Mouse (Mus musculus) lung, embryonic 15.5 days (tissue): ENCODE measurements around the gene Tspan11. TPM values are rescaled to one million over a fixed set of nuclear protein-coding genes. Genes with fewer than 3 reads are reported as not detected.

Experiments used
- ATAC-seq: fragments of 200-750 bp; cut with Nextera tagmentation; 2 replicates; pipeline ENCODE4 v1.8.0; 2017; ENCODE audit warnings: moderate number of reproducible peaks, borderline replicate concordance; ENCODE audit not compliant: low FRiP score, low TSS enrichment; ENCODE audit errors: extremely low read depth
- H3K27ac ChIP-seq: fragments of 300-500 bp; sonication (generic); 2 replicates; pipeline ENCODE4 v1.5.1; 2015; ENCODE audit warnings: moderate library complexity, mild to moderate bottlenecking, inconsistent platforms
- H3K27me3 ChIP-seq: fragments of 300-500 bp; sonication (generic); 2 replicates; pipeline ENCODE4 v1.6.1; 2015; ENCODE audit warnings: inconsistent platforms
- H3K36me3 ChIP-seq: fragments of 300-500 bp; sonication (generic); 2 replicates; pipeline ENCODE4 v1.6.1; 2015; ENCODE audit warnings: inconsistent platforms
- H3K4me1 ChIP-seq: fragments of 300-500 bp; sonication (generic); 2 replicates; pipeline ENCODE4 v1.6.1; 2015; ENCODE audit warnings: inconsistent platforms
- H3K4me2 ChIP-seq: fragments of 300-500 bp; sonication (generic); 2 replicates; pipeline ENCODE4 v1.6.1; 2015; ENCODE audit warnings: inconsistent platforms, mild to moderate bottlenecking, moderate library complexity
- H3K4me3 ChIP-seq: fragments of 300-500 bp; sonication (generic); 2 replicates; pipeline ENCODE4 v1.5.1; 2015; ENCODE audit warnings: mild to moderate bottlenecking, inconsistent platforms
- H3K9ac ChIP-seq: fragments of 300-500 bp; sonication (generic); 2 replicates; pipeline ENCODE4 v1.6.1; 2015; ENCODE audit warnings: inconsistent platforms
- H3K9me3 ChIP-seq: fragments of 300-500 bp; sonication (generic); 2 replicates; pipeline ENCODE4 v1.6.1; 2016; ENCODE audit warnings: inconsistent platforms
- WGBS: fragments of 180-500 bp; shearing (Covaris S2); methylation state at CpG from one replicate; pipeline ENCODE4 v1.1.7; 2015; 5-methylcytosine and 5-hydroxymethylcytosine counted together
- polyA plus RNA-seq: library from polyadenylated mRNA; unstranded; fragments of >200 nt; fragmentation: Nextera tagmentation; extraction: Ambion mirVana; gene quantifications from 2 replicates; pipeline ENCODE4 v1.2.1, GENCODE M21; 2015

The Tspan11 gene
- polyA plus RNA-seq, 1 experiment from 2014 or later, result 21.4 TPM

GRCm38 (mm10) chr6:127974000-127974399 is 86.6 kb downstream of the Tspan11 start:
- Histone ChIP-seq H3K9me3 (no peaks in the 10 kb centered on the region), H3K9ac (no peak overlapping the region), H3K27me3 (no peaks in the 10 kb centered on the region), H3K27ac (peak overlapping the region; percentile 9; the same call in 1 of the 2 replicates), H3K4me2 (no peak overlapping the region), H3K4me1 (peaks cover 10% of the 10 kb centered on the region; the same call in 1 of the 2 replicates), H3K4me3 (no peak overlapping the region), H3K36me3 (0 out of 2 replicates have a peak, but pooled peaks cover 3% of the 10 kb centered on the region)
- WGBS, result 39% methylated on average over 9 of the region's 9 CpGs
- peak; percentile 6; the same call in 1 of the 2 replicates for ATAC-seq

DNA sequence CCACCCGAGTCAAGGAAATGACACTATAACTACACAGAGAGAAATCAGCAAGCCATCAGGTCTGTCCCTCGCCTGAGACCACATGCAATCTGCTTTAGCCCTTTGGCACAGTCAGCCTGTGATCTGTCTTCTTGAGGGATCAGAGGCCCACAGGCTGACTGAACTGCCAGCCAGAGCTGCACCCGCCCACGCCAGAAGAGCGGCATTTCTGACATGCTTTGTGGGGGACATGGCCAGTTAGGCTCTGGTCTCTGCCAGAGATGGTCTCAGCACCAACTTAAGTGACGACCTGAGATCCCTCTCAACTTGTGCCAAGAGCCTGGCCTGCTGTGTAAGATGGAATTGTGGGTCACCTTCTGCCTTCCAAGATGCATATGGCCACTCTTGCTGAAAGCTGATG is 89.3 kb downstream of the Tspan11 start:
- H3K9ac ChIP-seq, result no peak overlapping the region
- H3K27me3 ChIP-seq, result no peaks in the 10 kb centered on the region
- H3K36me3 ChIP-seq, result no peaks in the 10 kb centered on the region
- H3K9me3 ChIP-seq, result no peaks in the 10 kb centered on the region
- no peak for ATAC-seq
- no peak overlapping the region for H3K27ac ChIP-seq
- no peak overlapping the region for H3K4me2 ChIP-seq
- no peak overlapping the region for H3K4me3 ChIP-seq
- peaks cover 26% of the 10 kb centered on the region for H3K4me1 ChIP-seq
- 86% methylated on average over 6 of the region's 6 CpGs for WGBS

DNA sequence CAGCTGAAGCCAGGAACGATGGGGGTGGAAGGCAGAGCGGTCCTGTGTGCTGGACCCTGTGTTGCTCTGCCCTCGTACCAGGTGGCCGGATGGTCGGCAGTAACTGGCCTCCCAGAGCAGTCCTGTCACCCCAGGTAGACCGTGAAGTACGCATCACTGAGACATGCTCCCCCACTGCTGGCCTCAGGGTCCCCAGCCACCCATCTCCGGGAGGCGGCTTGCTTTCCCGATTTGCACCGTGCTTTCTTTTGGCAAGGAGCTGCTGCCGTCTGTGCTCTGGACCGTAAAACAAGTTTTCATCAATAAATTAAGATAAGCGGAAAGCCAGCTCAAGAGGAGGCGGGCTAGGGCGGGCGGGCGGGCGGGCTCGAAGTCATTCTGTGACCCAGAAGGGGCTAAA is 91.6 kb downstream of the Tspan11 start:
- Histone ChIP-seq H3K4me3 (no peak overlapping the region), H3K36me3 (no peaks in the 10 kb centered on the region), H3K9ac (no peak overlapping the region), H3K27ac (no peak overlapping the region), H3K4me1 (peaks cover 22% of the 10 kb centered on the region), H3K27me3 (no peaks in the 10 kb centered on the region), H3K4me2 (no peak overlapping the region), H3K9me3 (no peaks in the 10 kb centered on the region)
- no peak for ATAC-seq
- WGBS, result 70% methylated on average over 20 of the region's 20 CpGs

DNA sequence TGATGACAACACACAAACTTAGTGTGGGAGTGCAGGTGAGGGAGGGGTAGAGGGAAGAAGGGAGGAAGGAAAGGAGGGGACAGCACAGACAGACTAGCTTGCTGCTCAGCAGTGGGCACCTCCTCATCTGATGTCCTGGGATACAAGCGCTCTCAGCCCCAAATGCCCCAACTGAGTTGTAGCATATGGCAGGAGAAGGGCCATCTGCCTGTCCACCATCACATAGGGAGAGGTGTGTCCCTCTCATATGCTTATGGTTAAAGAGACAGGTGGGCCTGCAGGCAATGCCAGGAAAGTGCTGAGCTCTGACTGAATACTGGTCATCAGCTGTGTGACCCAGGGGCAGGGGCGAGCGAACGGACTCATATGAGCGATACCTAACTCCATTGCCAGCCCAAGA is 92.4 kb downstream of the Tspan11 start:
- 96% methylated on average over 5 of the region's 5 CpGs for WGBS
- H3K4me1 ChIP-seq, result peaks cover 17% of the 10 kb centered on the region
- H3K4me2 ChIP-seq, result no peak overlapping the region

GRCm38 (mm10) chr6:127980381-127981045 is 93.1 kb downstream of the Tspan11 start:
- no peaks in the 10 kb centered on the region for H3K27me3 ChIP-seq
- H3K4me1 ChIP-seq, result peaks cover 17% of the 10 kb centered on the region
- H3K9me3 ChIP-seq, result no peaks in the 10 kb centered on the region
- H3K9ac ChIP-seq, result no peak overlapping the region
- H3K4me2 ChIP-seq, result no peak overlapping the region
- no peak for ATAC-seq
- 60% methylated on average over 11 of the region's 11 CpGs for WGBS
- H3K4me3 ChIP-seq, result no peak overlapping the region
- no peak overlapping the region for H3K27ac ChIP-seq
- no peaks in the 10 kb centered on the region for H3K36me3 ChIP-seq

More for the DNA sequence above, 92.4 kb downstream of the Tspan11 start:
- H3K27ac ChIP-seq, result no peak overlapping the region
- ATAC-seq, result no peak
- no peak overlapping the region for H3K9ac ChIP-seq
- no peaks in the 10 kb centered on the region for H3K36me3 ChIP-seq
- H3K9me3 ChIP-seq, result no peaks in the 10 kb centered on the region
- no peak overlapping the region for H3K4me3 ChIP-seq
- no peaks in the 10 kb centered on the region for H3K27me3 ChIP-seq

- Histone ChIP-seq H3K27me3 (no peaks in the 10 kb centered on the region), H3K4me1 (peaks cover 17% of the 10 kb centered on the region), H3K36me3 (no peaks in the 10 kb centered on the region), H3K4me2 (no peak overlapping the region), H3K9me3 (no peaks in the 10 kb centered on the region), H3K9ac (no peak overlapping the region), H3K27ac (no peak overlapping the region), H3K4me3 (no peak overlapping the region)
- 0 out of 2 replicates have a peak, but pooled peaks have one; percentile 4 for ATAC-seq
- WGBS, result 40% methylated on average over 8 of the region's 8 CpGs
These were observed 93.8 kb downstream of the Tspan11 start for GRCm38 (mm10) chr6:127981176-127981575.

- H3K27me3 ChIP-seq, result no peaks in the 10 kb centered on the region
- ATAC-seq, result no peak
- H3K27ac ChIP-seq, result no peak overlapping the region
- H3K36me3 ChIP-seq, result no peaks in the 10 kb centered on the region
- H3K4me2 ChIP-seq, result no peak overlapping the region
- H3K4me3 ChIP-seq, result no peak overlapping the region
- no peaks in the 10 kb centered on the region for H3K9me3 ChIP-seq
- H3K9ac ChIP-seq, result no peak overlapping the region
- H3K4me1 ChIP-seq, result peaks cover 34% of the 10 kb centered on the region
- WGBS, result 50% methylated on average over 9 of the region's 9 CpGs
These were observed 99.0 kb downstream of the Tspan11 start for GRCm38 (mm10) chr6:127986357-127986756.

DNA sequence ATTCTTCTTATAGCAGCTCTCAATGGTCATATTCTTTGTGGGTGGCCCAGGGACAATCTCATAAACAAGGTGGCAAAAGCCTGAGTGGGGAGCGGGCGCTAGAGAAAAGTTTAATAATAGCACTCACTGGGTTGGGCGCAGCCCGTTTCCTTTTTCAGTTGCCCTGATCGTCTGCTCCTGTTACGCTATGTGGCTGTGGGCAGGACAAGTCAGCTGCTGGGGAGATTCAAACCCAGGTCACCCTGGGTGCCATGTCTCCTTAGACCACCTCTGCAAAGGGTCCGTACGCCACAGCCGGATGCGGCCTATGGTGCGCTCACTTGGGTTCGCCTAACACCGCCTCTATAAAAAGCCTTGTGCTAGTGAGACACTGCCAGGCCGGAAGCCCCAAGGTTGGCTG is 100.0 kb downstream of the Tspan11 start:
- peaks cover 38% of the 10 kb centered on the region for H3K4me1 ChIP-seq

GRCm38 (mm10) chr6:127988944-127989494 is 101.6 kb downstream of the Tspan11 start:
- no peak overlapping the region for H3K4me2 ChIP-seq
- H3K36me3 ChIP-seq, result no peaks in the 10 kb centered on the region
- WGBS, result 80% methylated on average over 12 of the region's 12 CpGs
- no peaks in the 10 kb centered on the region for H3K27me3 ChIP-seq
- H3K4me3 ChIP-seq, result no peak overlapping the region
- H3K4me1 ChIP-seq, result peaks cover 38% of the 10 kb centered on the region
- H3K9ac ChIP-seq, result no peak overlapping the region
- no peaks in the 10 kb centered on the region for H3K9me3 ChIP-seq
- no peak for ATAC-seq
- peak overlapping the region; percentile 79 for H3K27ac ChIP-seq

More for the DNA sequence above, 100.0 kb downstream of the Tspan11 start:
- no peaks in the 10 kb centered on the region for H3K36me3 ChIP-seq
- no peak overlapping the region for H3K4me3 ChIP-seq
- no peak for ATAC-seq
- H3K9me3 ChIP-seq, result no peaks in the 10 kb centered on the region
- H3K27ac ChIP-seq, result no peak overlapping the region
- no peaks in the 10 kb centered on the region for H3K27me3 ChIP-seq
- 88% methylated on average over 14 of the region's 14 CpGs for WGBS
- H3K4me2 ChIP-seq, result no peak overlapping the region
- H3K9ac ChIP-seq, result no peak overlapping the region

DNA sequence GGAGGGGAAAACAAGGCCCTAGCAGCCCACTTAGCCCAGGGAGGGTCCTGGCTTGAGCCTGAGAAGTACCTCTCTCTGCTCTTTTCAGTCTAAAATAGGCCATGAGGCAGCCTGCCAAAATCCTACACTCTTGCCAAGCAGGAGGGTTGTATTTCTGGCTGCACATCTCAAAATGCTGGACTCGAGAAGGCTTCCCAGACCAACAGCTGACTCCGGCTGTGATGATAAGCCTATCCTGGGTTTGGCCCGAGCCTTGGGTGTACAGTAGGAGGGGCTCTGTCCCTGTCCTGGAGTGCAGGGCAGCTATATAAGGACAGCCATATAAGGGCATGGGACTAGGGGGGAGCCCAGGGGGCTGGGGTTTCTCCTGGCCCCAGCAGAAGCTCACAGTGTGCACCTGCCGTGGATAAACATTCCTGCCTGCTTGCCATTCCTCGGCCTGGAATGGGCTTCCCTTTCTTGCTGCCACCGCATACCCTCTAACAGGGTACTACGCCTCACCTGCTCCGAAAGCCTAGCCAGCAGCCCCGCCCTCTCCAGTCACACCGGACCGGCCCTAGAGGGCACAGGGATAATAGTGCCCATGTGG is 102.3 kb downstream of the Tspan11 start:
- WGBS, result 41% methylated on average over 11 of the region's 11 CpGs
- H3K4me1 ChIP-seq, result peaks cover 38% of the 10 kb centered on the region
- H3K4me2 ChIP-seq, result no peak overlapping the region
- H3K27ac ChIP-seq, result peak overlapping the region; percentile 79
- ATAC-seq, result peak; percentile 90
- no peak overlapping the region for H3K9ac ChIP-seq
- no peaks in the 10 kb centered on the region for H3K36me3 ChIP-seq
- H3K9me3 ChIP-seq, result no peaks in the 10 kb centered on the region
- no peak overlapping the region for H3K4me3 ChIP-seq
- no peaks in the 10 kb centered on the region for H3K27me3 ChIP-seq

DNA sequence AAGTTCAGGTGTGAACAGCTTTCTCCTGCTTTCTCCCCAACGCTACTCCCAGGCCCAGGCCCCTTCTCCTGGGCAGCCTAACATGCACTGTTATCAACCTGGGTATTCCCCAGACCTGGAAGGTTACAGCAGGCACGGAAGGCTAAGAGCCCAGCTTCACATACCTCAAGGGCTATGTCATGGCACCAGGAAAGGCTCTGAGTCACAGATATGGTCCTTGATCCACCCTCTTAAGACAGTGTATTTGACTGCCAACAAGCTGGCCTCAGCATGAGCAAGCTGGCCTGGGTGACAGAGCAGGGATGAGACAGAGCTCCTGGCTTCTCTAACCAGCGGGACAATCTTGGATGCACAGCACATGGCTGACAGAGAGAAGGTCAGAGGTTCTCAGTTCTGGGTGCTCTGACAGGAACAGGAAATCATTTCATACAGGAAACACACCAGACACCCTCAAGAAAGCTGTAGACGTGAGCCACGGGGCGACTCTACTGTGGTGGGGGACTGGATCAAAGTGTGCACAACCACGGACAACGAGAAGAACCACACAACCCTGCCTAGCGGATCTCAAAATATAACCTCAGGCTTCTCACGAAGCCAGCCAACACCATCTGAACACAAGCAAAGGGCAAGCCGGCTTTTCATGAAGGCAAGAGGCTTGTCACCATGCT is 104.3 kb downstream of the Tspan11 start:
- no peaks in the 10 kb centered on the region for H3K9me3 ChIP-seq
- ATAC-seq, result peak; percentile 21; the same call in 1 of the 2 replicates
- no peaks in the 10 kb centered on the region for H3K36me3 ChIP-seq
- peaks cover 36% of the 10 kb centered on the region for H3K4me1 ChIP-seq
- no peak overlapping the region for H3K4me2 ChIP-seq
- 55% methylated on average over 11 of the region's 11 CpGs for WGBS
- no peaks in the 10 kb centered on the region for H3K27me3 ChIP-seq
- peak overlapping the region; percentile 42 for H3K27ac ChIP-seq
- no peak overlapping the region for H3K9ac ChIP-seq
- H3K4me3 ChIP-seq, result no peak overlapping the region

GRCm38 (mm10) chr6:127992993-127993392 is 105.6 kb downstream of the Tspan11 start:
- H3K9ac ChIP-seq, result no peak overlapping the region
- no peak for ATAC-seq
- peaks cover 34% of the 10 kb centered on the region for H3K4me1 ChIP-seq
- WGBS, result 86% methylated on average over 8 of the region's 8 CpGs
- no peak overlapping the region for H3K4me3 ChIP-seq
- H3K4me2 ChIP-seq, result no peak overlapping the region
- no peaks in the 10 kb centered on the region for H3K36me3 ChIP-seq
- no peaks in the 10 kb centered on the region for H3K9me3 ChIP-seq
- H3K27ac ChIP-seq, result no peak overlapping the region
- no peaks in the 10 kb centered on the region for H3K27me3 ChIP-seq
